ENCODE assay signal across 24 mouse cellular contexts in the genomic region with DNA sequence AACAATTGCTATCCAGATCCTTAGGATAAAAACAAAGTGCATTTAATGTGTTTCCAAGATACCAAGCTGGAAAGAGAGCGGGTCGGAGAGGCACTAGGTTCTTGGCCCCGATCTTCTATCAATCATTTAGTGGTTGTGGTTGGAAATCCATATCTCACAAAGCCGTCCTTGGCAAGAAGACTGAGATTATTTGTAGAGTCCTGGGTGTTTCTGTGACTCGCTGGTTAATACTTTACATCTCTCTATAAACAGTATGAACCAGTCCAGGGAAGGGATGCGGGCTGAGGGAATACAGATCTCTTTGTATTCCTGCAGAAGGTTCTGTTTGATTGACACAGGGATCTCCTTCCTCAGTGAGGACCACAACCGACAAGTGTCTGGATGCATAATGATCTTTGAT.
DNase-seq lines count a peak whose midpoint lies in the region; ATAC-seq lines count a peak whose summit lies in the region.
"Had no signal": no experiment of that assay in that cellular context is flagged by ENCODE, and none has a peak within 500 bp of the region (broad histone marks: within the 10 kb centered on the region; RNA-seq: fewer than 3 reads in every experiment).

No protein-coding gene starts in this region.

- no peaks in the 10 kb centered on the region for H3K4me1 ChIP-seq in embryonic facial prominence, embryonic 14.5 days (ENCODE audit: control insufficient read depth, insufficient read depth, low read length)
- H3K4me1 ChIP-seq in embryonic facial prominence, embryonic 10.5 days: peaks cover 5% of the 10 kb centered on the region
- no peaks in the 10 kb centered on the region for H3K4me1 ChIP-seq in midbrain, embryonic 11.5 days (ENCODE audit: control insufficient read depth, insufficient read depth, low read length)
- no peaks in the 10 kb centered on the region for H3K4me1 ChIP-seq in midbrain, embryonic 10.5 days
- H3K4me1 ChIP-seq: embryonic facial prominence, embryonic 12.5 days; forebrain, embryonic 12.5 days; forebrain, embryonic 15.5 days; hindbrain, embryonic 12.5 days; hindbrain, embryonic 15.5 days had no signal

- no peak overlapping the region for H3K4me3 ChIP-seq in embryonic facial prominence, embryonic 14.5 days (ENCODE audit: low read depth, low read length)
- no peak overlapping the region for H3K4me3 ChIP-seq in embryonic facial prominence, embryonic 10.5 days
- H3K4me3 ChIP-seq in midbrain, embryonic 11.5 days (ENCODE audit: low read depth, low read length): no peak overlapping the region
- no peak overlapping the region for H3K4me3 ChIP-seq in midbrain, embryonic 10.5 days
- H3K4me3 ChIP-seq: embryonic facial prominence, embryonic 12.5 days; erythroblast, embryonic 14.5 days; forebrain, embryonic 12.5 days; forebrain, embryonic 15.5 days; heart, adult 2 months; hindbrain, embryonic 12.5 days; hindbrain, embryonic 15.5 days had no signal

- DNase-seq in embryonic facial prominence, embryonic 14.5 days (ENCODE audit: low spot score): peak; percentile 45
- DNase-seq in embryonic facial prominence, embryonic 10.5 days (ENCODE audit: low spot score): no peak
- DNase-seq in kidney, adult 9 months: peak; percentile 7
- DNase-seq in kidney, postnatal 36 days: no peak
- peak; percentile 69 for DNase-seq in midbrain, embryonic 11.5 days (ENCODE audit: low spot score, missing footprints)
- DNase-seq in midbrain, embryonic 10.5 days (ENCODE audit: low spot score): no peak
- DNase-seq in natural killer cell, adult 2 months (ENCODE audit: low spot score in 2 of 2): no peak
- DNase-seq: adrenal gland, postnatal 10 days; adrenal gland, postnatal 36 days; B cell, adult 2 months; cerebellum, adult 18-20 months; cerebellum, adult 9-10 months; cerebellum, postnatal 14 days; gastrocnemius, postnatal 25 days; heart, adult 2 months had no signal

- 69% methylated on average over 7 of the region's 7 CpGs for WGBS in embryonic facial prominence, embryonic 14.5 days
- 83% methylated on average over 7 of the region's 7 CpGs for WGBS in embryonic facial prominence, embryonic 10.5 days
- WGBS in midbrain, embryonic 11.5 days: 92% methylated on average over 7 of the region's 7 CpGs
- WGBS in midbrain, embryonic 10.5 days: 94% methylated on average over 7 of the region's 7 CpGs

- H3K36me3 ChIP-seq in embryonic facial prominence, embryonic 14.5 days (ENCODE audit: control insufficient read depth, insufficient read depth, low read length): no peaks in the 10 kb centered on the region
- 0 out of 2 replicates have a peak, but pooled peaks cover 3% of the 10 kb centered on the region for H3K36me3 ChIP-seq in embryonic facial prominence, embryonic 10.5 days (replicated peaks)
- H3K36me3 ChIP-seq in midbrain, embryonic 11.5 days (ENCODE audit: control insufficient read depth, insufficient read depth, low read length): no peaks in the 10 kb centered on the region
- H3K36me3 ChIP-seq in midbrain, embryonic 10.5 days: no peaks in the 10 kb centered on the region
- H3K36me3 ChIP-seq: embryonic facial prominence, embryonic 12.5 days; forebrain, embryonic 12.5 days; forebrain, embryonic 15.5 days; G1E; hindbrain, embryonic 12.5 days; hindbrain, embryonic 15.5 days had no signal

- ATAC-seq in embryonic facial prominence, embryonic 14.5 days (ENCODE audit: low read depth): no peak
- no peak for ATAC-seq in midbrain, embryonic 11.5 days (ENCODE audit: low FRiP score)
- ATAC-seq: forebrain, embryonic 15.5 days had no signal

- H3K4me2 ChIP-seq in embryonic facial prominence, embryonic 14.5 days (ENCODE audit: low read depth, low read length): no peak overlapping the region
- no peak overlapping the region for H3K4me2 ChIP-seq in midbrain, embryonic 11.5 days
- H3K4me2 ChIP-seq: embryonic facial prominence, embryonic 12.5 days; forebrain, embryonic 12.5 days; forebrain, embryonic 15.5 days; heart, embryonic 11.5 days; hindbrain, embryonic 12.5 days; hindbrain, embryonic 15.5 days had no signal

- H3K27me3 ChIP-seq in embryonic facial prominence, embryonic 14.5 days (replicated peaks; ENCODE audit: control insufficient read depth, insufficient read depth, low read length): no peaks in the 10 kb centered on the region
- no peaks in the 10 kb centered on the region for H3K27me3 ChIP-seq in embryonic facial prominence, embryonic 10.5 days (replicated peaks; ENCODE audit: low read depth, poor library complexity, severe bottlenecking)
- H3K27me3 ChIP-seq in midbrain, embryonic 11.5 days (ENCODE audit: control insufficient read depth, insufficient read depth, low read length): no peaks in the 10 kb centered on the region
- no peaks in the 10 kb centered on the region for H3K27me3 ChIP-seq in midbrain, embryonic 10.5 days (ENCODE audit: low read depth, poor library complexity, severe bottlenecking)
- H3K27me3 ChIP-seq: CH12.LX; embryonic facial prominence, embryonic 12.5 days; forebrain, embryonic 12.5 days; forebrain, embryonic 15.5 days; hindbrain, embryonic 12.5 days; hindbrain, embryonic 15.5 days had no signal

- no peak overlapping the region for H3K27ac ChIP-seq in embryonic facial prominence, embryonic 14.5 days (replicated peaks; ENCODE audit: low read depth, low read length)
- H3K27ac ChIP-seq in embryonic facial prominence, embryonic 10.5 days (replicated peaks): no peak overlapping the region
- no peak overlapping the region for H3K27ac ChIP-seq in midbrain, embryonic 11.5 days (ENCODE audit: low read depth, low read length)
- no peak overlapping the region for H3K27ac ChIP-seq in midbrain, embryonic 10.5 days (replicated peaks)
- H3K27ac ChIP-seq: embryonic facial prominence, embryonic 12.5 days; forebrain, embryonic 12.5 days; forebrain, embryonic 15.5 days; heart, adult 2 months; hindbrain, embryonic 12.5 days; hindbrain, embryonic 15.5 days had no signal

- H3K9ac ChIP-seq in embryonic facial prominence, embryonic 14.5 days (ENCODE audit: low read depth, low read length): no peak overlapping the region
- H3K9ac ChIP-seq in midbrain, embryonic 11.5 days (ENCODE audit: low read length): no peak overlapping the region
- H3K9ac ChIP-seq: embryonic facial prominence, embryonic 12.5 days; forebrain, embryonic 12.5 days; forebrain, embryonic 15.5 days; hindbrain, embryonic 12.5 days; hindbrain, embryonic 15.5 days had no signal

- no peaks in the 10 kb centered on the region for H3K9me3 ChIP-seq in embryonic facial prominence, embryonic 14.5 days (ENCODE audit: control insufficient read depth, low read length)
- no peaks in the 10 kb centered on the region for H3K9me3 ChIP-seq in embryonic facial prominence, embryonic 10.5 days
- no peaks in the 10 kb centered on the region for H3K9me3 ChIP-seq in midbrain, embryonic 11.5 days (ENCODE audit: control insufficient read depth, low read length)
- H3K9me3 ChIP-seq in midbrain, embryonic 10.5 days (replicated peaks): no peaks in the 10 kb centered on the region
- H3K9me3 ChIP-seq: embryonic facial prominence, embryonic 12.5 days; forebrain, embryonic 12.5 days; forebrain, embryonic 15.5 days; hindbrain, embryonic 12.5 days; hindbrain, embryonic 15.5 days had no signal

Comparison
In these comparisons a context has a peak if more than half of its experiments do, and no peak if none do; other contexts are left out.
1. DNase-seq: peak in embryonic facial prominence, embryonic 14.5 days (single experiment), kidney, adult 9 months (single experiment) and midbrain, embryonic 11.5 days (single experiment); none in embryonic facial prominence, embryonic 10.5 days (single experiment), kidney, postnatal 36 days (0 of 2), midbrain, embryonic 10.5 days (single experiment) and natural killer cell, adult 2 months (0 of 2).